ENCODE assay signal across 14 mouse cellular contexts in the genomic region with DNA sequence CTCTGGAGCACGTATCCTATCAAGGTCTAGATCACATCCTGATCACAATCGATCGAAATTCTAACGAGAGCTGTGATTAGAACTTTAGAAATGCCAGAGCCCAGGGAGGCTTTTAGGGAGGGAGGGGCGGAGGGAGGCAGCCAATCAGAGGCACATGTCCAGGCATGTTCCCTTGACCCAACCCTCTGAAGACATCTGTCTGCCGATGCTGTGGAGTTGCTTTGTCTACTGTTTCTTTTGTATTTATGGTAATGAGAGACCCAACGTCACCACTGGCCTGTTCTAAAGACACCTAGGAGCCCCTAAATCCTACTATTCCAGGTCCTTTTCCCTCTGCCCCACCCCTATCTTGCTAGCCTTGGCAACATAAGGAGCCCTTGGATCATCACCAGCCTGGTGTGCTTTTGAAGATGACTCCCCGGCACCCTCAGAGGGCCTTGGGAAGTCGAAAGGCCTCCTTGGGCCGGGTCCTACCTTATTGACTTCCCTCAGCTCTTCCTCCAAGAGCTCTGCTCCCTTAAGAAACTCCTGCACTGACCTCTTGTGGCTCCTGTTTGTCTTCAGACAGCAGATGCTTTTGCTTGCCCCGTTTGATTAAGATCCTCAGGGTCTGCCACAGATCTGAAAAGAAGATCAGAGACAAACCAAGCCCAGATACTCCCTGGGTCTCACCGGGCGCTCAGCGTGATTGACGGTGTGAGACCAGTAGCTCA.
DNase-seq lines count a peak whose midpoint lies in the region; ATAC-seq and TF ChIP-seq lines count a peak whose summit lies in the region.
"Had no signal": no experiment of that assay in that cellular context is flagged by ENCODE, and none has a peak within 500 bp of the region (broad histone marks: within the 10 kb centered on the region; RNA-seq: fewer than 3 reads in every experiment).

No protein-coding gene starts in this region.

- H3K36me3 ChIP-seq in kidney, postnatal 0 days (ENCODE audit: insufficient read depth, low read length), result no peaks in the 10 kb centered on the region
- H3K36me3 ChIP-seq in kidney, embryonic 14.5 days (ENCODE audit: control insufficient read depth, insufficient read depth, low read length), result no peaks in the 10 kb centered on the region
- no peaks in the 10 kb centered on the region for H3K36me3 ChIP-seq in midbrain, embryonic 13.5 days
- H3K36me3 ChIP-seq: G1E; heart, embryonic 13.5 days; limb, embryonic 15.5 days had no signal

- TF ChIP-seq CTCF in kidney, postnatal 0 days (IDR thresholded peaks at IDR 0.05; ENCODE audit: low read depth), result peak; percentile 50; the same call in 1 of the 2 replicates

- ATAC-seq in kidney, postnatal 0 days (replicated peaks; ENCODE audit: low FRiP score, low read depth), result no peak
- no peak for ATAC-seq in kidney, embryonic 14.5 days (ENCODE audit: low FRiP score, low TSS enrichment)
- peak; percentile 45; the same call in 1 of the 2 replicates for ATAC-seq in midbrain, embryonic 13.5 days
- no peak for ATAC-seq in CD4-positive, CD25-positive, alpha-beta regulatory T cell, adult 4 months

- H3K4me2 ChIP-seq in kidney, postnatal 0 days (ENCODE audit: low read length), result no peak overlapping the region
- no peak overlapping the region for H3K4me2 ChIP-seq in kidney, embryonic 14.5 days (replicated peaks; ENCODE audit: low read depth, low read length)
- H3K4me2 ChIP-seq in midbrain, embryonic 13.5 days (replicated peaks), result no peak overlapping the region
- H3K4me2 ChIP-seq: heart, embryonic 13.5 days; limb, embryonic 15.5 days had no signal

- no peaks in the 10 kb centered on the region for H3K27me3 ChIP-seq in kidney, postnatal 0 days (ENCODE audit: insufficient read depth, low read length)
- H3K27me3 ChIP-seq in kidney, embryonic 14.5 days (ENCODE audit: control insufficient read depth, insufficient read depth, low read length), result peaks cover 10% of the 10 kb centered on the region
- no peaks in the 10 kb centered on the region; the same call in 1 of the 2 replicates for H3K27me3 ChIP-seq in midbrain, embryonic 13.5 days

- no peaks in the 10 kb centered on the region for H3K9me3 ChIP-seq in kidney, postnatal 0 days (replicated peaks; ENCODE audit: low read length)
- H3K9me3 ChIP-seq in kidney, embryonic 14.5 days (ENCODE audit: control insufficient read depth, low read length), result no peaks in the 10 kb centered on the region
- H3K9me3 ChIP-seq in midbrain, embryonic 13.5 days, result no peaks in the 10 kb centered on the region
- H3K9me3 ChIP-seq: heart, embryonic 13.5 days; limb, embryonic 15.5 days had no signal

- peak; percentile 58 for DNase-seq in kidney, postnatal 0 days (ENCODE audit: low spot score)
- peak; percentile 40 for DNase-seq in MN1 (ENCODE audit: low spot score)
- DNase-seq in embryo, embryonic 10.5 days (ENCODE audit: low spot score), result peak; percentile 48
- no peak for DNase-seq in adrenal gland, postnatal 14 days
- no peak for DNase-seq in kidney, postnatal 36 days
- DNase-seq: gastrocnemius, postnatal 25 days; lung, adult 2 months; thymus, adult 18-20 months had no signal

- no peaks in the 10 kb centered on the region for H3K4me1 ChIP-seq in kidney, postnatal 0 days (replicated peaks; ENCODE audit: insufficient read depth, low read length)
- 0 out of 2 replicates have a peak, but pooled peaks cover 5% of the 10 kb centered on the region for H3K4me1 ChIP-seq in kidney, embryonic 14.5 days (ENCODE audit: control insufficient read depth, insufficient read depth, low read length)
- peaks cover 18% of the 10 kb centered on the region for H3K4me1 ChIP-seq in midbrain, embryonic 13.5 days (replicated peaks)

- no peak overlapping the region for H3K9ac ChIP-seq in kidney, postnatal 0 days (ENCODE audit: low read depth, low read length)
- H3K9ac ChIP-seq in kidney, embryonic 14.5 days (ENCODE audit: low read depth, low read length), result no peak overlapping the region
- H3K9ac ChIP-seq in midbrain, embryonic 13.5 days (replicated peaks), result no peak overlapping the region
- H3K9ac ChIP-seq: heart, embryonic 13.5 days; limb, embryonic 15.5 days had no signal

- WGBS in kidney, postnatal 0 days, result 40% methylated on average over 15 of the region's 15 CpGs
- 39% methylated on average over 15 of the region's 15 CpGs for WGBS in kidney, embryonic 14.5 days
- 44% methylated on average over 15 of the region's 15 CpGs for WGBS in midbrain, embryonic 13.5 days

- no peak overlapping the region for H3K4me3 ChIP-seq in kidney, postnatal 0 days (replicated peaks; ENCODE audit: low read depth, low read length)
- H3K4me3 ChIP-seq in kidney, embryonic 14.5 days (ENCODE audit: low read length), result no peak overlapping the region
- no peak overlapping the region for H3K4me3 ChIP-seq in midbrain, embryonic 13.5 days (replicated peaks)
- H3K4me3 ChIP-seq: heart, embryonic 13.5 days; limb, embryonic 15.5 days had no signal

- no peak overlapping the region for H3K27ac ChIP-seq in kidney, postnatal 0 days
- H3K27ac ChIP-seq in kidney, embryonic 14.5 days (ENCODE audit: low read depth, low read length), result no peak overlapping the region
- H3K27ac ChIP-seq in midbrain, embryonic 13.5 days, result no peak overlapping the region
- H3K27ac ChIP-seq: heart, embryonic 13.5 days; limb, embryonic 15.5 days had no signal

Comparison
In these comparisons a context has a peak if more than half of its experiments do, and no peak if none do; other contexts are left out.
1. DNase-seq: peak in kidney, postnatal 0 days (single experiment), MN1 (single experiment) and embryo, embryonic 10.5 days (single experiment); none in adrenal gland, postnatal 14 days (single experiment) and kidney, postnatal 36 days (0 of 2).